Mouse (Mus musculus) G1E (cell line): ENCODE results near the gene Fthl17d.
"Not testable (repeated sequence)": the region's sequence is repeated elsewhere in the genome, so short reads cannot be mapped to it uniquely, and the experiment has no call there.

ENCODE experiments used
- CTCF ChIP-seq: IDR thresholded peaks from 2 replicates; pipeline ENCODE4 v1.5.1; 2012; ENCODE audit warnings: low read depth, low read length, inconsistent platforms, mixed read lengths
- GATA1 ChIP-seq: IDR thresholded peaks from 2 replicates; pipeline ENCODE4 v1.6.1; 2012; ENCODE audit warnings: borderline replicate concordance, low read length, inconsistent platforms, mixed read lengths
- GATA2 ChIP-seq: IDR thresholded peaks from 2 replicates; pipeline ENCODE4 v1.6.1; 2012; ENCODE audit warnings: low read depth, low read length, inconsistent platforms, borderline replicate concordance
- TAL1 ChIP-seq: conservative IDR thresholded peaks from 2 replicates; pipeline ENCODE4 v1.6.1; 2012; ENCODE audit warnings: low read depth, low read length, inconsistent platforms, mixed read lengths

- TF ChIP-seq GATA1, CTCF, GATA2, TAL1: not testable (repeated sequence)
These were observed 46.6 kb upstream of the Fthl17d start, which contains the start of gene Fthl17e for GRCm38 (mm10) chrX:9033193-9033592.
